Mouse (Mus musculus): ENCODE measurements around the gene Dedd2.

DNA sequence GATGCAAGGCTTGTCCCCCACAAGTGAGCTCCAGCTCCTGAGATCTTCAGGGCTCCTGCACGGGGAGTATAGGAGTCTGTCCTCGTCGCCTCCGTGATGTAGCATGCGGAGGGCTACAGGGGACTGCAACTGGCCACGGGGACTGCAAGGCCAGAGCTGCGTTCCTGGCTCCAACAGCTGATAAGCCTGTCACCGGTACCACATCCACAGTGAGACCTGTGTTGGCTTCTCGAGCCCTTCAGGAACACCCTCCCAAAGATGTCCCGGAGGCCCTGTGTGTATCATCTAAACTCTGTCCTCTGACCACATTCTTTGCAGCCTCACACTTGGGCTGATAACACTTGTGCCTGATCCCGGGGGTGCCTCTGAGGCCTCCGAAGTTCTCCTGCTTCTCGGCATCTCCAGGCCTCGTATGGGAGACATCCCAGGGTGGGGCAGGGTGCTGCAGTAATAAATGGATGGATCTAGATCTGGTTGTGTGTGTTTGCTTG is 64.2 kb downstream of the Dedd2 start:
- TF ChIP-seq POLR2A (IDR thresholded peaks at IDR 0.05; ENCODE audit: low read depth, low read length) (no peak), CTCF (IDR thresholded peaks at IDR 0.05; ENCODE audit: borderline replicate concordance, insufficient read depth, low read length) (no peak)

Measured in embryonic fibroblast, embryonic 13.5 days (primary cell).